Mouse (Mus musculus) ovary, postnatal 36 days (tissue): ENCODE data around the gene Herc4.

ENCODE experiments used
- DNase-seq: peaks from one replicate; pipeline ENCODE4 v3.0.0; 2022; ENCODE audit warnings: low spot score, mixed read lengths

Herc4 gene

GRCm38 (mm10) chr10:63352111-63352510 lies 108.5 kb downstream of the Herc4 start:
- no peak for DNase-seq

GRCm38 (mm10) chr10:63360502-63360901 lies 116.9 kb downstream of the Herc4 start:
- no peak for DNase-seq

- no peak for DNase-seq
Measured at GRCm38 (mm10) chr10:63365918-63366455, 122.4 kb downstream of the Herc4 start.

DNA sequence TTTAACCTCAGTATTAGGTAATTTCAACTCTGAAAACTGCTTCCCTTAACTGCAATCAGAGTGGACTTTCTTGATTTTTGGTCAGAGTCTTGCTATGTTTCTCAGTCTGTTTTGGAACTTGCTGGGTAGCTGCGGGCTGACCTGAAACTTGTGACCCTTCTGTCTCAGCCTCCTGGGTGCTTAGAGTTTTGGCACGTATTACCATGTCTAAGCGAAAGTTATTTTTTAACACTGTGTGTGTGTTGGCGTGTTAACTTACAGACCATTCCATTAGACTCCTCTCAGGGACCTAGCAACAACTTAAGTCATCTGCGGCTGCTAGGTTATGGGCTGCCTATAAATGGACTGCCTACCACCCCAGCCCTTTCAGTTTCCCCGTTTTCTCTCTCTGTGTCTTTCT lies 123.8 kb downstream of the Herc4 start:
- no peak for DNase-seq
